Mouse (Mus musculus) retina, adult 2 months (tissue): ENCODE measurements around the gene Ddx58.
A peak's percentile ranks its signal among the peaks of the same experiment; 100 is the strongest.

ENCODE experiments used
- DNase-seq: peaks from one replicate; pipeline ENCODE4 v3.0.0-alpha.2; 2012; ENCODE audit warnings: low read depth, low spot score

Ddx58 gene

GRCm38 (mm10) chr4:40182651-40183320 is 56.8 kb downstream of the Ddx58 start:
- DNase-seq, result no peak

- no peak for DNase-seq
Measured at GRCm38 (mm10) chr4:40181681-40182080, 57.9 kb downstream of the Ddx58 start.

GRCm38 (mm10) chr4:40180046-40180445 is 59.6 kb downstream of the Ddx58 start:
- no peak for DNase-seq

GRCm38 (mm10) chr4:40178584-40178983 is 61.0 kb downstream of the Ddx58 start:
- DNase-seq, result no peak

GRCm38 (mm10) chr4:40174321-40174720 is 65.3 kb downstream of the Ddx58 start:
- no peak for DNase-seq

- no peak for DNase-seq
Measured at GRCm38 (mm10) chr4:40172336-40172735, 67.3 kb downstream of the Ddx58 start.

GRCm38 (mm10) chr4:40171477-40171876 is 68.2 kb downstream of the Ddx58 start:
- no peak for DNase-seq

- no peak for DNase-seq
Measured at GRCm38 (mm10) chr4:40163646-40164045, 76.0 kb downstream of the Ddx58 start.

- DNase-seq, result no peak
Measured at GRCm38 (mm10) chr4:40160591-40161434, 78.8 kb downstream of the Ddx58 start.

- no peak for DNase-seq
Measured at GRCm38 (mm10) chr4:40158224-40158540, 81.4 kb downstream of the Ddx58 start.

GRCm38 (mm10) chr4:40157500-40158223 is 82.0 kb downstream of the Ddx58 start:
- DNase-seq, result no peak

GRCm38 (mm10) chr4:40156582-40157499 is 82.8 kb downstream of the Ddx58 start:
- DNase-seq, result peak; percentile 65

GRCm38 (mm10) chr4:40156153-40156552 is 83.5 kb downstream of the Ddx58 start:
- peak; percentile 16 for DNase-seq

GRCm38 (mm10) chr4:40155467-40155999 is 84.1 kb downstream of the Ddx58 start:
- DNase-seq, result no peak

- no peak for DNase-seq
Measured at GRCm38 (mm10) chr4:40154751-40155150, 84.9 kb downstream of the Ddx58 start.
